Mouse (Mus musculus) kidney, postnatal 0 days (tissue): ENCODE measurements at regions not wholly inside any gene's neighbourhood (a gene's known extent, or its start where the extent isn't known, plus 50 kb on each side); places are given as distances from the start of the nearest gene placed in this dataset.

Experiments
- ATAC-seq: fragments of 200-750 bp; cut with Nextera tagmentation; replicated peaks from 2 replicates; pipeline ENCODE4 v1.8.0; 2017; ENCODE audit warnings: low read depth, moderate number of reproducible peaks, moderate TSS enrichment, moderate library complexity; ENCODE audit not compliant: low FRiP score
- DNase-seq: peaks from one replicate; pipeline ENCODE4 v3.0.0-alpha.2; 2016; ENCODE audit warnings: low spot score
- H3K27ac ChIP-seq: fragments of 300-500 bp; sonication (generic); 2 replicates; pipeline ENCODE4 v1.5.1; 2014; ENCODE audit warnings: mild to moderate bottlenecking
- H3K27me3 ChIP-seq: fragments of 300-500 bp; sonication (generic); 2 replicates; pipeline ENCODE4 v1.6.1; 2014; ENCODE audit warnings: low read length, mixed read lengths; ENCODE audit not compliant: insufficient read depth
- H3K36me3 ChIP-seq: fragments of 300-500 bp; sonication (generic); 2 replicates; pipeline ENCODE4 v1.6.1; 2014; ENCODE audit warnings: low read length, mixed read lengths; ENCODE audit not compliant: insufficient read depth
- H3K4me1 ChIP-seq: fragments of 300-500 bp; sonication (generic); replicated peaks from 2 replicates; pipeline ENCODE4 v1.6.1; 2014; ENCODE audit warnings: antibody characterized with exemption, low read length, mixed read lengths; ENCODE audit not compliant: insufficient read depth
- H3K4me2 ChIP-seq: fragments of 300-500 bp; sonication (generic); 2 replicates; pipeline ENCODE4 v1.6.1; 2014; ENCODE audit warnings: mild to moderate bottlenecking, low read length, moderate library complexity, mixed read lengths
- H3K4me3 ChIP-seq: fragments of 300-500 bp; sonication (generic); replicated peaks from 2 replicates; pipeline ENCODE4 v1.5.1; 2014; ENCODE audit warnings: low read depth, low read length
- H3K9ac ChIP-seq: fragments of 300-500 bp; sonication (generic); 2 replicates; pipeline ENCODE4 v1.6.1; 2014; ENCODE audit warnings: low read depth, low read length
- H3K9me3 ChIP-seq: fragments of 300-500 bp; sonication (generic); replicated peaks from 2 replicates; pipeline ENCODE4 v1.6.1; 2016; ENCODE audit warnings: low read length, inconsistent platforms, mixed read lengths
- CTCF ChIP-seq: IDR thresholded peaks from 2 replicates; pipeline ENCODE4 v1.5.1; 2016; ENCODE audit warnings: antibody characterized with exemption, low read depth, mild to moderate bottlenecking, moderate library complexity
- WGBS: fragments of 180-500 bp; shearing (Covaris S2); extraction: QIAGEN DNeasy Blood & Tissue Kit; methylation state at CpG from one replicate; pipeline ENCODE4 v1.1.7; 2014; 5-methylcytosine and 5-hydroxymethylcytosine counted together

DNA sequence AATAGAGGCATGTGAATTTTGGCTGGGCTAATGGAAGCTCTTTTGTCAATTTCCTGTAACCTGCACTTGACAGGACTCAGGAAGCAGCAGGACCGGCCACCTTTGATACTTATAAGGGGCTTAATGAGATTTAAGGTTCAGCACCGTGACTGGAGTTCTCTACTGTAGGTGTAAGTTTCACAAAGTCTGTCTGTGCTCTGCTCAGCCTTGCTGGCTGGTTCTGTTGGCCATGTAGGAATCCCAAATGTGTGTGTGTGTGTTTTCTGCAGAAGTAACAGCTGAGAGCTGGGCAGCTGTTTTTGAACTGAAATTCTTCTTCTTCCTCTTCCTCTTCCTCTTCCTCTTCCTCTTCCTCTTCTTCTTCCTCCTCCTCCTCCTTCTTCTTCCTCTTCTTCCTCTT, 264.3 kb downstream of the Bcl11a start:
- H3K9ac ChIP-seq: no peak overlapping the region
- ATAC-seq (no peak), DNase-seq (no peak)
- no peak overlapping the region for H3K27ac ChIP-seq
- no peak overlapping the region for H3K4me3 ChIP-seq
- no peaks in the 10 kb centered on the region for H3K36me3 ChIP-seq
- TF ChIP-seq CTCF: no peak
- WGBS: 14% methylated on average over 2 of the region's 2 CpGs
- no peaks in the 10 kb centered on the region for H3K9me3 ChIP-seq
- no peaks in the 10 kb centered on the region for H3K27me3 ChIP-seq
- H3K4me1 ChIP-seq: no peaks in the 10 kb centered on the region
- no peak overlapping the region for H3K4me2 ChIP-seq

- no peak overlapping the region for H3K4me2 ChIP-seq
- no peak for TF ChIP-seq CTCF
- no peak overlapping the region for H3K4me3 ChIP-seq
- no peaks in the 10 kb centered on the region for H3K9me3 ChIP-seq
- H3K36me3 ChIP-seq: no peaks in the 10 kb centered on the region
- no peak overlapping the region for H3K9ac ChIP-seq
- DNase-seq: no peak
- no peaks in the 10 kb centered on the region for H3K4me1 ChIP-seq
- WGBS: 98% methylated on average over 2 of the region's 2 CpGs
- ATAC-seq: no peak
- H3K27ac ChIP-seq: no peak overlapping the region
- no peaks in the 10 kb centered on the region for H3K27me3 ChIP-seq
Observed at GRCm38 (mm10) chr11:24342732-24343131, 264.9 kb downstream of the Bcl11a start.

DNA sequence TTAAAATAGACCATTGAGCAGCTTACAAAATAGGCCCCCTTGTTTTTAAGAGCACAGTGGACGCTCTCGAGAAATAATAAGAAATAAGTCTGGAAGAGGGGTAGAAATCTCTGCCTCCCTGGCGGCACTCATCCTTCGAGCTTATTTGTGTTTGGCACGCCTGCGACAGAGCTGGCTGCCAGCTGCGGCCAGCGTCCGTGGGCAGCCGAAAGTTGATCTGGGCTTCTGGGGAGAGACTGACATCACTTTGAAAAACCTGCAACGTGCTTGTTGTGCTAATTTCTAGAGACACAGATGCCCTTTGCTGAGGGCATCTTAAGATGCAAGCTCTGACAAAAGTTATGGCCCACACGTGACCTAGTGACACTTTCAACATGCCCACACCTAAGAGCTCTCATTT, 269.4 kb downstream of the Bcl11a start:
- Histone ChIP-seq H3K36me3 (no peaks in the 10 kb centered on the region), H3K4me3 (no peak overlapping the region), H3K9ac (no peak overlapping the region), H3K4me1 (no peaks in the 10 kb centered on the region), H3K27me3 (no peaks in the 10 kb centered on the region), H3K9me3 (no peaks in the 10 kb centered on the region), H3K4me2 (no peak overlapping the region), H3K27ac (no peak overlapping the region)
- TF ChIP-seq CTCF: no peak
- 40% methylated on average over 12 of the region's 12 CpGs for WGBS
- ATAC-seq (no peak), DNase-seq (no peak)

- no peaks in the 10 kb centered on the region for H3K4me1 ChIP-seq
- H3K4me3 ChIP-seq: no peak overlapping the region
- no peak for TF ChIP-seq CTCF
- no peak overlapping the region for H3K27ac ChIP-seq
- no peak overlapping the region for H3K4me2 ChIP-seq
- ATAC-seq (no peak), DNase-seq (no peak)
- WGBS: 55% methylated on average over 4 of the region's 4 CpGs
- H3K36me3 ChIP-seq: no peaks in the 10 kb centered on the region
- no peaks in the 10 kb centered on the region for H3K9me3 ChIP-seq
- no peaks in the 10 kb centered on the region for H3K27me3 ChIP-seq
- H3K9ac ChIP-seq: no peak overlapping the region
Observed at GRCm38 (mm10) chr11:24348741-24349140, 270.9 kb downstream of the Bcl11a start.

DNA sequence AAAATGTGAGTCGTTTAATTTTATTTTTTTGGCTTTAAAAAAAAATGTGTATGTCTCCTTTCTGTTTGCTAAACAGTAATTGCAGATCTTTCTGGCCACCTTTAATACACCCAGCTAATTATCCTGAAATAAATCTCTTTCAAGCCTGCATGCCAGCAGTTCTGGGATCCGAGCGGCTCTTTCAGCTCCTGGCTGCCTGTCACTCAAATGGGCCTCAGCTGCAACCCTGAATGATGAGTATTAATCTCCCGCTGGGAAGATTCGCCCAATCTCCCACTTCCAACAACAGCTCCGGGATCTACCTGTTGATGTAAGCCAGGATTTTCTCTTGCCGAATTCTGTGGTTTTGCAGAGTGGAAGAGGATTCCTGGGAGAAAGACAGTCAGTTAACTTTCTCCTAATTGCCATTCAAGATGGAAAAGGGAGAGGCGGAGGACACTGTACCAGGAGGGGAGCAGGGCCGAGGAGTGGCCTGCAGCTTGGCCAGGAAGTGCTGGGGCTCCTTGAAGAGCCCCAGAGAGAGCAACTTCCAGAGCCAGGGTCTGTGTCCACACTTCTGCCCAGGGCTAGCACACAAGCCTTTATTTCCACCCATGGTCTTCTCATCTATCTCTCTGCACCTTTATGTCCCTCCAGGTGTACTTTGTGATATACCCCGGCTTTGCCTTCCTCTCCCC, 272.2 kb downstream of the Bcl11a start:
- Histone ChIP-seq H3K4me3 (no peak overlapping the region), H3K9ac (no peak overlapping the region), H3K4me1 (no peaks in the 10 kb centered on the region), H3K4me2 (no peak overlapping the region), H3K36me3 (no peaks in the 10 kb centered on the region), H3K27me3 (no peaks in the 10 kb centered on the region), H3K9me3 (no peaks in the 10 kb centered on the region), H3K27ac (no peak overlapping the region)
- no peak for DNase-seq
- 54% methylated on average over 10 of the region's 10 CpGs for WGBS
- no peak for TF ChIP-seq CTCF
- ATAC-seq: no peak

DNA sequence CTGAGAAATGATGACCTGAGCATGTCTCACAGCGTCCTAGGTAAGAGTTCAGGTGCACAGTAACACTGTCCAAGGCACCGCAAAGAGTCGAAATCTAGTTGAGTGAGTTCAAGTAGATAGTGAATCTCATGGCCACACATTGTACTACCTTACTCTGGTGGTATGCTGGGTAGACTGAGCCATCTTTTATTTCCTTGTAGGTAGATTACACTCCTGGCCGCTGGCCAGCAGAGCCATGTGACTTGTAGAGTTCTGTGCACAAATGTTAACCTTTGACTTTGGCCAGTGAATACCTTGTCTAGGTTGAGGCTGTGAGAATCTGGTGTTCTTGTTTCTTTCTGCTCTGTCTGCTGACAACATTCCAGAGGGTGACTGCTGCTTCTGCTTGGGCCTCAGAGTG, 273.0 kb downstream of the Bcl11a start:
- Histone ChIP-seq H3K9ac (no peak overlapping the region), H3K9me3 (no peaks in the 10 kb centered on the region), H3K4me3 (no peak overlapping the region), H3K27ac (no peak overlapping the region), H3K27me3 (no peaks in the 10 kb centered on the region), H3K4me2 (no peak overlapping the region), H3K4me1 (no peaks in the 10 kb centered on the region), H3K36me3 (no peaks in the 10 kb centered on the region)
- no peak for TF ChIP-seq CTCF
- ATAC-seq (no peak), DNase-seq (no peak)
- 92% methylated on average over 4 of the region's 4 CpGs for WGBS

DNA sequence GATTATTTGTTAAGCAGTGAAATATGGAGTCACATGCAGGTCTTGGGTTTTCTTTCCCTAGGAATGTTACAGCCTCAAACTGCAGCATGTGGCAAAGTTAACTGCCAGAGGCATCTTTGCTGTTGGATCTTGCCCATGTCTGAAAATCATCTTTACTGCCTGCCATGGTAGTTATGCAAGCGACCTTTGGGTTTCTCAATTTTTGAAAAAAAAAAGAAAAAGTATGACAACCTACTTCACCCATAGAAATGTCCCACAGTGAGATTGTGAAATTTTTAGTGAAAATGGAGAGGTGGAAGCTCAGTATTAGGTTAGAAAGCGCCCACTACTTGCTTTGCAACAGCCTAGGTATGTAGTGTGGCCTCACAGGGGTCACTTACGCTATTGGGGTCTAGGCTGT, 274.2 kb downstream of the Bcl11a start:
- Histone ChIP-seq H3K36me3 (no peaks in the 10 kb centered on the region), H3K27ac (no peak overlapping the region), H3K4me2 (no peak overlapping the region), H3K4me1 (no peaks in the 10 kb centered on the region), H3K27me3 (no peaks in the 10 kb centered on the region), H3K4me3 (no peak overlapping the region), H3K9ac (no peak overlapping the region), H3K9me3 (no peaks in the 10 kb centered on the region)
- ATAC-seq (no peak), DNase-seq (no peak)
- no peak for TF ChIP-seq CTCF
- 85% methylated on average over 3 of the region's 3 CpGs for WGBS
